Mouse (Mus musculus) liver, embryonic 14.5 days (tissue): ENCODE results near the gene Trim71. TPM values are rescaled to one million over a fixed set of nuclear protein-coding genes. Genes with fewer than 3 reads are reported as not detected.

Source experiments
- ATAC-seq: fragments of 200-750 bp; cut with Nextera tagmentation; 2 replicates; pipeline ENCODE4 v1.8.0; 2017; ENCODE audit warnings: moderate number of reproducible peaks, mild to moderate bottlenecking, moderate library complexity; ENCODE audit not compliant: insufficient read depth
- DNase-seq, 3 experiments: peaks; one replicate each; pipeline ENCODE4 v3.0.0-alpha.2; 2012 to 2013; ENCODE audit warnings: low read depth in 3 of 3, low spot score in 3 of 3
- H3K27ac ChIP-seq: fragments of 300-500 bp; sonication (generic); 2 replicates; pipeline ENCODE4 v1.5.1; 2014; ENCODE audit warnings: moderate library complexity, mild to moderate bottlenecking, control low read depth, inconsistent platforms
- H3K27me3 ChIP-seq: fragments of 300-500 bp; sonication (generic); 2 replicates; pipeline ENCODE4 v1.6.1; 2014; ENCODE audit warnings: mild to moderate bottlenecking, low read length, moderate library complexity; ENCODE audit not compliant: control insufficient read depth, insufficient read depth
- H3K36me3 ChIP-seq: fragments of 300-500 bp; sonication (generic); replicated peaks from 2 replicates; pipeline ENCODE4 v1.6.1; 2014; ENCODE audit warnings: low read depth; ENCODE audit not compliant: control insufficient read depth, insufficient read depth
- H3K4me1 ChIP-seq, 2 experiments: fragments of 200-500 bp in 1 of 2; fragments of 300-500 bp in 1 of 2; sonication (generic) in 1 of 2; replicated peaks; 2 replicates each; pipeline ENCODE4 v1.6.1; 2012 to 2014; ENCODE audit warnings: antibody characterized with exemption in 1 of 2, inconsistent platforms in 1 of 2, low read length in 1 of 2; ENCODE audit not compliant: control insufficient read depth in 2 of 2, insufficient read depth in 2 of 2
- H3K4me2 ChIP-seq: fragments of 300-500 bp; sonication (generic); 2 replicates; pipeline ENCODE4 v1.6.1; 2014; ENCODE audit warnings: low read depth, mild to moderate bottlenecking, control low read depth, moderate library complexity
- H3K4me3 ChIP-seq, 2 experiments: fragments of 200-500 bp in 1 of 2; fragments of 300-500 bp in 1 of 2; sonication (generic) in 1 of 2; 2 replicates each; pipeline ENCODE4 v1.5.1; 2012 to 2014; ENCODE audit warnings: low read depth in 2 of 2, low read length in 2 of 2, mild to moderate bottlenecking in 2 of 2, control low read depth in 1 of 2, inconsistent platforms in 1 of 2, moderate library complexity in 1 of 2; ENCODE audit not compliant: insufficient read depth in 1 of 2
- H3K9ac ChIP-seq: fragments of 300-500 bp; sonication (generic); replicated peaks from 2 replicates; pipeline ENCODE4 v1.6.1; 2014; ENCODE audit warnings: mild to moderate bottlenecking, control low read depth, moderate library complexity
- H3K9me3 ChIP-seq: fragments of 300-500 bp; sonication (generic); 2 replicates; pipeline ENCODE4 v1.6.1; 2016; ENCODE audit warnings: low read length, mixed read lengths; ENCODE audit not compliant: control insufficient read depth
- CTCF ChIP-seq: IDR thresholded peaks from 2 replicates; pipeline ENCODE4 v1.5.1; 2016; ENCODE audit warnings: antibody characterized with exemption, low read depth, control low read depth
- EP300 ChIP-seq: IDR thresholded peaks from 2 replicates; pipeline ENCODE4 v1.6.1; 2016; ENCODE audit warnings: antibody characterized with exemption, low read depth
- WGBS: fragments of 180-500 bp; shearing (Covaris S2); extraction: QIAGEN DNeasy Blood & Tissue Kit; methylation state at CpG from one replicate; pipeline ENCODE4 v1.1.7; 2014; ENCODE audit not compliant: insufficient replicate concordance; 5-methylcytosine and 5-hydroxymethylcytosine counted together
- polyA plus RNA-seq, 2 experiments: library from polyadenylated mRNA; depleted of rRNA in 1 of 2; stranded (reverse) in 1 of 2; unstranded in 1 of 2; fragments of >200 nt; fragmentation: Nextera tagmentation in 1 of 2; extraction: Ambion mirVana in 1 of 2; gene quantifications; 2 replicates each; pipeline versions ENCODE4 v1.2.1 to v1.2.3; 2012 to 2014

Gene Trim71
- polyA plus RNA-seq, 2 experiments: 0.62 to 0.74 TPM

DNA sequence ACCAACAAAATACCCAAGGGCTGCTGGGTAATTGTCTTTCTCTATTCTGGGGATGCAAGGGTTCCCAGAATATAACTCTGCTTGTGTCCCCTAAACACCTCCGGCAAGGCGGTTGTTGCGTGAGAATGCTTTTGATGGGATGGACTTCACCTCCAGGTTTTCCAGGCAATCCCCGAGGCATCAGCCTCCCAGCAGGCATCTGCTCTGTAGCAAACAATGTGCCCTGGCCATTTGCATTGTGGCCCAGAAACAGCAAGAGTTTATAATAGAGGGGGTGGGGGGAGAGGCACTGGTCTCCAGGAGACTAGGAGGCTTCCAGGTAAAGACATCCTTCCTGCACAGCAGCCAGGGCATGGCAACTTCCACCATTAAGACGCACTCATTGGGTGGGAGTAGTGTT, 15.1 kb downstream of the Trim71 start:
- Histone ChIP-seq H3K4me2 (no peak overlapping the region), H3K27me3 (no peaks in the 10 kb centered on the region), H3K27ac (no peak overlapping the region), H3K9me3 (no peaks in the 10 kb centered on the region), H3K9ac (no peak overlapping the region), H3K4me1 (peaks cover 6 to 39% of the 10 kb centered on the region in 2 experiments), H3K36me3 (no peaks in the 10 kb centered on the region), H3K4me3 (no peak overlapping the region)
- WGBS: 59% methylated on average over 5 of the region's 5 CpGs
- no peak for TF ChIP-seq EP300
- no peak for TF ChIP-seq CTCF
- ATAC-seq (no peak), DNase-seq (no peak)

DNA sequence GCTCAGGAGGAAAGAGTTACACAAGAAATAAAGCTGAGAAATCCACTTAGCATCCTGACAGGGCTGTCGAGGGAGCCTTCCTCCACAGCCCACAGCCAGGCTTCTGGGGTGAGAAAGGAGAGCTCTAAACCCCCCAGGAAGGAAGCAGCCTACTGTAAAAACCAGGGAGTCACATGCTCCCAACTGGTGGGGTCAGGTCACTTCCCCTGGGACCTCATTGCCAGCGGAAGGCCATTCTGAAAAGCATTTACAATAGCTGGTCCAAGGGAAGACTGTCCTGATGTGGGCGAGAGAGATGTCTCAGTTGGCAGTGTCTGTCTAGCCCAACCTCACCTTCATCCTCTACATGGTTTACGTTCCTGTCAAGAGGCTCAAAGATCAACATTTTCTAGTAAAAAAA, 15.7 kb downstream of the Trim71 start:
- 36% methylated on average over 4 of the region's 4 CpGs for WGBS
- DNase-seq (no peak), ATAC-seq (no peak)
- no peaks in the 10 kb centered on the region for H3K36me3 ChIP-seq
- TF ChIP-seq CTCF (no peak), EP300 (no peak)
- no peak overlapping the region for H3K4me2 ChIP-seq
- no peaks in the 10 kb centered on the region for H3K27me3 ChIP-seq
- no peak overlapping the region for H3K9ac ChIP-seq
- H3K27ac ChIP-seq: no peak overlapping the region
- no peaks in the 10 kb centered on the region for H3K9me3 ChIP-seq
- peaks cover 6 to 35% of the 10 kb centered on the region in 2 experiments for H3K4me1 ChIP-seq
- no peak overlapping the region for H3K4me3 ChIP-seq

DNA sequence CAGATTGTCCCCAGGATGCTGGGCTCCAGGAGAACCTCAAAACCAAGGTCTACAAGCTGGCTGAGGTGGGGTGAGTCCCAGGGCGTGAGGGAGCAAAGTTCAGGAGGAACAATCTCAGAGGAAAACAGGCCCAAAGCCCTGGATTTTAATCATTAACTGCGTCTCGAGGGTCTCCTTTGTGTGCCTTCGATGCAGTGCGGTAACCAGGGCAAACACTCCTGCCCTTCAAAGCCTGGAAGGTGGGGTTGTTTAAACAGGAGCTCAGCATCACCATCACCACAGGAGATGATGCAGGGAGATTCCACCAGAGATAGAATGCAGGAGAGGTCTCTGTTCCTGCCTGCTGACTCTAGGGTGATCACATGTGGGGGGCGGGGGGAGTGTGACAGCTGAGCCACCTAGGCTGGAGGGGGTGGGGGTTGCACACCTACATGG, 16.5 kb downstream of the Trim71 start:
- Histone ChIP-seq H3K36me3 (no peaks in the 10 kb centered on the region), H3K9ac (no peak overlapping the region), H3K4me2 (no peak overlapping the region), H3K27me3 (no peaks in the 10 kb centered on the region), H3K4me3 (no peak overlapping the region), H3K4me1 (peaks cover 6 to 35% of the 10 kb centered on the region in 2 experiments), H3K9me3 (no peaks in the 10 kb centered on the region), H3K27ac (no peak overlapping the region; the same call in 1 of the 2 replicates)
- 47% methylated on average over 6 of the region's 6 CpGs for WGBS
- TF ChIP-seq CTCF: no peak
- no peak for TF ChIP-seq EP300
- ATAC-seq: peak; percentile 46; the same call in 1 of the 2 replicates
- no peak for DNase-seq

DNA sequence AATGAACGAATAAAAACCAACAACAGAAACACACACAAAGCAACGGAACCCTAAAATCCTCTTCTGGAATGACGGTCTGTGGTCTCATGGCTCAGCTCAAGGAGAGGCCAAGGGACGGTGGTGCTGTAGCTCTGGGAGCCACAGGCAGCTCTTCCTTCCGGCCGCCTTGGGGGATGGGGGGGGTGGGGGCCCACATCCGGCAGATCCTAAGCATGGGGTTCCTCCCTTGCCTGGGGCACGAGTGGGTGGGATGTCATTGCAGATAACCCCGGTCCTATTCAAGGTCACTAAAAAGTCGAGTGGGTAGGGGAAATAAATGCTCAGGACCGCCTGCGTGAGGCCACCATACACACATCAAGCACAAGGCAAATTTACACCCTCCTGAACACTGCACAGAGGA, 17.4 kb downstream of the Trim71 start:
- no peak for TF ChIP-seq EP300
- TF ChIP-seq CTCF: no peak
- WGBS: 12% methylated on average over 12 of the region's 12 CpGs
- no peak overlapping the region for H3K9ac ChIP-seq
- H3K4me1 ChIP-seq: peaks cover 6 to 37% of the 10 kb centered on the region in 2 experiments
- H3K4me3 ChIP-seq: no peak overlapping the region
- no peak for ATAC-seq
- H3K27ac ChIP-seq: no peak overlapping the region
- no peaks in the 10 kb centered on the region for H3K9me3 ChIP-seq
- H3K36me3 ChIP-seq: no peaks in the 10 kb centered on the region
- no peak for DNase-seq
- no peak overlapping the region for H3K4me2 ChIP-seq
- H3K27me3 ChIP-seq: no peaks in the 10 kb centered on the region

DNA sequence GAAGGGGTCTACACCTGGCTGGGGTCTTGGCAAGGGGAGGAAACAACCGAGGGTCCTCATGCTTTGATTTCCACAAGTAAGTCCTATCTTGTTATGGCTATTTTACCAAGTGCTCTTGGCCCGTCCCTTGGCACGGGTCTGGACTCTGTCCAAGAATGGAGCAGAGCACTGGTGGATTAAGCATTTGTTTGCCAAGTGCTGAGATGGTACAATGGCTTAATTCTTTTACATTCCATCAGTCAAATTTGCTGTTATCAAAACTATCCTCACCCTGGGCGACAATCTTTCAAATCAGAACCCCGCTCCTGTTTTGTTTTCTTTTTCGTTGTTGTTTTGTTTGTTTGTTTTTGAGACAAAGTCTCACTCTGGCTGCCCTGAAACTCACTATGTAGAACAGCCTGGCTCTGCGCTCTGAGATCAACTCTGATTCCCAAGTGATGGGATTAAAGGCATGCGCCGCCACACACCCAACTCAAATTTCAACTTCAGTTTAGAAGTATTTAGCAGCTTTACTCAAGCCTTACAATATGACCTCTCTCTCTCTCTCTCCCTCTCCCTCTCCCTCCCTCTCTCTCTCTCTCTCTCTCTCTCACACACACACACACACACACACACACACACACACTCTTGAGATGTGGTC, 19.3 kb downstream of the Trim71 start:
- Histone ChIP-seq H3K27ac (no peak overlapping the region), H3K4me1 (peaks cover 6 to 42% of the 10 kb centered on the region in 2 experiments), H3K9me3 (no peaks in the 10 kb centered on the region), H3K27me3 (no peaks in the 10 kb centered on the region), H3K4me3 (no peak overlapping the region), H3K4me2 (no peak overlapping the region), H3K9ac (no peak overlapping the region), H3K36me3 (no peaks in the 10 kb centered on the region)
- no peak for ATAC-seq
- WGBS: 56% methylated on average over 9 of the region's 9 CpGs
- TF ChIP-seq CTCF (no peak), EP300 (no peak)
- no peak for DNase-seq
